Mouse (Mus musculus) gastrocnemius, adult 18-20 months (tissue): ENCODE results near the gene Nipal3. TPM values are rescaled to one million over a fixed set of nuclear protein-coding genes. Genes with fewer than 3 reads are reported as not detected.

Experiments used
- microRNA-seq: library from miRNA; unstranded; fragments of <30 nt; microRNA quantifications from one replicate; pipeline ENCODE4 v1.2.0, GENCODE M21; 2021
- total RNA-seq, 2 experiments: library from RNA; stranded (reverse); gene quantifications; 2 replicates each; pipeline ENCODE4 v1.2.3; 2021

The Nipal3 gene
- total RNA-seq, 2 experiments from 2014 or later: 14.2 to 17.2 TPM

Small RNAs within 50 kb of the gene (microRNA-seq; reads per million reads assigned to microRNA genes)
- gene Gm25317 (not detected), gene Mir700 (132 reads per million, percentile 62 among the genes with 10 or more reads in this experiment)

Other genes starting within 250 kb of the Nipal3 start
- 10 to 100 TPM; 27.6 to 40.4 TPM for gene Clic4, start 222.2 kb downstream of the Nipal3 start, total RNA-seq
- gene Srrm1, start 141.7 kb downstream of the Nipal3 start, total RNA-seq: 10 to 100 TPM; 58.3 to 60.1 TPM
- 1 to 10 TPM; 1.8 to 2.3 TPM for gene Ncmap, start 96.8 kb downstream of the Nipal3 start, total RNA-seq
- gene Rcan3, start 61.2 kb downstream of the Nipal3 start, total RNA-seq: 1 to 10 TPM; 3.0 to 4.2 TPM
- under 1 TPM in 1 of 2 experiments, not detected in 1; 0.24 TPM for gene Stpg1, start 248 bp downstream of the Nipal3 start, total RNA-seq
- under 1 TPM in 1 of 2 experiments, not detected in 1; 0.09 TPM for gene Grhl3, start 78.6 kb upstream of the Nipal3 start, total RNA-seq
- under 1 TPM; 0.16 to 0.26 TPM for gene Ifnlr1, start 191.2 kb upstream of the Nipal3 start, total RNA-seq
- gene Il22ra1, start 233.1 kb upstream of the Nipal3 start, total RNA-seq: not detected